ENCODE assay signal across 10 mouse cellular contexts in genomic region chr4:21678101-21678974, GRCm38 (mm10). TPM values are rescaled to one million over a fixed set of nuclear protein-coding genes. Genes with fewer than 3 reads are reported as not detected.
DNase-seq lines count a peak whose midpoint lies in the region; ATAC-seq lines count a peak whose summit lies in the region.
"Had no signal": no experiment of that assay in that cellular context is flagged by ENCODE, and none has a peak within 500 bp of the region (broad histone marks: within the 10 kb centered on the region; RNA-seq: fewer than 3 reads in every experiment).

No protein-coding gene starts in this region.

- H3K9me3 ChIP-seq in heart, embryonic 12.5 days (replicated peaks): no peaks in the 10 kb centered on the region
- H3K9me3 ChIP-seq in hindbrain, embryonic 12.5 days (replicated peaks): no peaks in the 10 kb centered on the region
- no peaks in the 10 kb centered on the region for H3K9me3 ChIP-seq in midbrain, embryonic 14.5 days (ENCODE audit: control insufficient read depth, low read length)

- peak; percentile 48; the same call in 1 of the 2 replicates for ATAC-seq in heart, embryonic 12.5 days (ENCODE audit: insufficient number of reproducible peaks, low FRiP score)
- ATAC-seq in activated CD4-positive, CD25-positive, alpha-beta regulatory T cell, adult 4 months: peak; percentile 22
- ATAC-seq in hindbrain, embryonic 12.5 days (ENCODE audit: low FRiP score): peak; percentile 9
- ATAC-seq in midbrain, embryonic 14.5 days (ENCODE audit: low FRiP score, low TSS enrichment): peak; percentile 24; the same call in 1 of the 2 replicates

- H3K27me3 ChIP-seq in heart, embryonic 12.5 days (replicated peaks): peaks cover 80% of the 10 kb centered on the region
- H3K27me3 ChIP-seq in hindbrain, embryonic 12.5 days: peaks cover 85% of the 10 kb centered on the region
- H3K27me3 ChIP-seq in midbrain, embryonic 14.5 days (ENCODE audit: control insufficient read depth, insufficient read depth, low read length): peaks cover 97% of the 10 kb centered on the region
- H3K27me3 ChIP-seq: CH12.LX had no signal

- H3K9ac ChIP-seq in heart, embryonic 12.5 days: no peak overlapping the region
- H3K9ac ChIP-seq in hindbrain, embryonic 12.5 days: peak overlapping the region; percentile 57
- no peak overlapping the region for H3K9ac ChIP-seq in midbrain, embryonic 14.5 days (replicated peaks; ENCODE audit: low read length)

- WGBS in heart, embryonic 12.5 days: under 1% methylated on average over 84 of the region's 84 CpGs
- under 1% methylated on average over 83 of the region's 84 CpGs for WGBS in hindbrain, embryonic 12.5 days
- under 1% methylated on average over 67 of the region's 84 CpGs for WGBS in midbrain, embryonic 14.5 days

- H3K4me1 ChIP-seq in heart, embryonic 12.5 days (replicated peaks): peaks cover 18% of the 10 kb centered on the region
- peaks cover 16% of the 10 kb centered on the region for H3K4me1 ChIP-seq in hindbrain, embryonic 12.5 days
- H3K4me1 ChIP-seq in midbrain, embryonic 14.5 days (ENCODE audit: control insufficient read depth, insufficient read depth, low read length): no peaks in the 10 kb centered on the region; the same call in 1 of the 2 replicates

- no peaks in the 10 kb centered on the region for H3K36me3 ChIP-seq in heart, embryonic 12.5 days
- H3K36me3 ChIP-seq in hindbrain, embryonic 12.5 days: no peaks in the 10 kb centered on the region
- H3K36me3 ChIP-seq in midbrain, embryonic 14.5 days (ENCODE audit: control insufficient read depth, insufficient read depth, low read length): no peaks in the 10 kb centered on the region

- H3K4me3 ChIP-seq in heart, embryonic 12.5 days: peak overlapping the region; percentile 50
- H3K4me3 ChIP-seq in hindbrain, embryonic 12.5 days: peak overlapping the region; percentile 44
- peak overlapping the region; percentile 31 for H3K4me3 ChIP-seq in midbrain, embryonic 14.5 days (replicated peaks; ENCODE audit: low read depth, low read length)
- H3K4me3 ChIP-seq: erythroblast, embryonic 14.5 days had no signal

- no peak for DNase-seq in heart, adult 11 months
- DNase-seq in midbrain, embryonic 14.5 days: peak; percentile 50
- DNase-seq in natural killer cell, adult 2 months (ENCODE audit: low spot score in 2 of 2): no peak
- DNase-seq in left cerebral cortex, adult 18-20 months (ENCODE audit: low spot score in 2 of 2): no peak
- DNase-seq in layer of hippocampus, postnatal 14 days (ENCODE audit: low spot score in 2 of 2): no peak

- no peak overlapping the region for H3K27ac ChIP-seq in heart, embryonic 12.5 days (ENCODE audit: poor library complexity, severe bottlenecking)
- H3K27ac ChIP-seq in hindbrain, embryonic 12.5 days: peak overlapping the region; percentile 30; the same call in 1 of the 2 replicates
- no peak overlapping the region for H3K27ac ChIP-seq in midbrain, embryonic 14.5 days (replicated peaks; ENCODE audit: low read depth, low read length)

- H3K4me2 ChIP-seq in heart, embryonic 12.5 days: peak overlapping the region; percentile 76
- peak overlapping the region; percentile 66 for H3K4me2 ChIP-seq in hindbrain, embryonic 12.5 days (replicated peaks)
- H3K4me2 ChIP-seq in midbrain, embryonic 14.5 days (ENCODE audit: low read length): peak overlapping the region; percentile 50

RNA-seq across cellular contexts. Expression of gene Prdm13, which starts 7.4 kb away (rescaled TPM):
- polyA plus RNA-seq in heart, embryonic 12.5 days (2016; fragmentation: Nextera tagmentation; extraction: Ambion mirVana): not detected in 2 replicates
- polyA plus RNA-seq in activated CD4-positive, CD25-positive, alpha-beta regulatory T cell, adult 4 months (2017; shearing (Covaris generic)): not detected
- 7.8 and 8.9 TPM in 2 replicates for polyA plus RNA-seq in hindbrain, embryonic 12.5 days (2016; fragmentation: Nextera tagmentation; extraction: Ambion mirVana)
- polyA plus RNA-seq in midbrain, embryonic 14.5 days (2014; fragmentation: Nextera tagmentation; extraction: Ambion mirVana): 0.42 and 0.63 TPM in 2 replicates
- total RNA-seq in left cerebral cortex, adult 18-20 months (2021): not detected
- total RNA-seq in layer of hippocampus, postnatal 14 days (2021): not detected
- total RNA-seq: CH12.LX had no signal
- polyA plus RNA-seq: erythroblast, embryonic 14.5 days had no signal

RNA-seq across cellular contexts. Expression of gene Ccnc, which starts 49.2 kb away (rescaled TPM):
- polyA plus RNA-seq in heart, embryonic 12.5 days (2016; fragmentation: Nextera tagmentation; extraction: Ambion mirVana): 30.5 and 31.1 TPM in 2 replicates
- polyA plus RNA-seq in activated CD4-positive, CD25-positive, alpha-beta regulatory T cell, adult 4 months (2017; shearing (Covaris generic)): 10 to 100 TPM; 40.3 to 44.3 TPM
- polyA plus RNA-seq in hindbrain, embryonic 12.5 days (2016; fragmentation: Nextera tagmentation; extraction: Ambion mirVana): 62.6 and 62.8 TPM in 2 replicates
- polyA plus RNA-seq in midbrain, embryonic 14.5 days (2014; fragmentation: Nextera tagmentation; extraction: Ambion mirVana): 78.0 and 80.0 TPM in 2 replicates
- total RNA-seq in left cerebral cortex, adult 18-20 months (2021): 10 to 100 TPM; 35.1 to 36.3 TPM
- total RNA-seq in layer of hippocampus, postnatal 14 days (2021): 10 to 100 TPM; 39.6 to 45.4 TPM
